Mouse (Mus musculus): Measurements from ENCODE around the gene Srrm4. TPM values are rescaled to one million over a fixed set of nuclear protein-coding genes. Genes with fewer than 3 reads are reported as not detected.

Srrm4 gene
- polyA plus RNA-seq, 1 experiment from 2014 or later: 20.8 TPM

DNA sequence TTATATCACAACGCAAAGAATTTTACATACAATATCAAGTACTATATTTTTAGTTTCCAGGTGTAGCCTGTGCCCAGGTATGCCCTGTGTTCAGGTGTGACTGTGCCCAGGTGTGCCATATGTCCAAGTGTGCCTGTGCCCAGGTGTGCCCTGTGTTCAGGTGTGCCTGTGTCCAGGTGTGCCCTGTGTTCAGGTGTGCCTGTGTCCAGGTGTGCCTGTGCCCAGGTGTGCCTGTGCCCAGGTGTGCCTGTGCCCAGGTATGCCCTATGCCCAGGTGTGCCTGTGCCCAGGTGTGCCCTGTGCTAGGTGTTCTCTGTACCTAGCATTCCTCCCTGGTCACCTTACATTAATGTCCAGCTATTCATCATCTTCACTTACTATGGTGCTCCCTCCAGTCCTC, 185.7 kb downstream of the Srrm4 start:
- Histone ChIP-seq H3K9me3 (ENCODE audit: control insufficient read depth, low read length) (no peaks in the 10 kb centered on the region), H3K4me1 (ENCODE audit: control insufficient read depth, insufficient read depth, low read length) (peaks cover 9% of the 10 kb centered on the region; the same call in 1 of the 2 replicates), H3K36me3 (ENCODE audit: control insufficient read depth, insufficient read depth, low read length) (no peaks in the 10 kb centered on the region), H3K4me2 (ENCODE audit: low read depth, low read length) (no peak overlapping the region), H3K27me3 (ENCODE audit: control insufficient read depth, insufficient read depth, low read length) (no peaks in the 10 kb centered on the region), H3K4me3 (ENCODE audit: low read depth, low read length) (no peak overlapping the region), H3K27ac (ENCODE audit: low read depth, low read length) (no peak overlapping the region), H3K9ac (replicated peaks; ENCODE audit: low read depth, low read length) (no peak overlapping the region)
- ATAC-seq (ENCODE audit: low read depth): no peak
- WGBS: 100% methylated on average over 1 of the region's 1 CpGs

GRCm38 (mm10) chr5:116404063-116404462, 187.6 kb downstream of the Srrm4 start:
- no peak overlapping the region for H3K4me3 ChIP-seq (ENCODE audit: low read depth, low read length)
- no peaks in the 10 kb centered on the region for H3K4me1 ChIP-seq (ENCODE audit: control insufficient read depth, insufficient read depth, low read length)
- no peak overlapping the region for H3K9ac ChIP-seq (replicated peaks; ENCODE audit: low read depth, low read length)
- 93% methylated on average over 2 of the region's 2 CpGs for WGBS
- no peak overlapping the region for H3K4me2 ChIP-seq (ENCODE audit: low read depth, low read length)
- H3K27ac ChIP-seq (ENCODE audit: low read depth, low read length): no peak overlapping the region
- no peaks in the 10 kb centered on the region for H3K27me3 ChIP-seq (ENCODE audit: control insufficient read depth, insufficient read depth, low read length)
- H3K36me3 ChIP-seq (ENCODE audit: control insufficient read depth, insufficient read depth, low read length): no peaks in the 10 kb centered on the region
- ATAC-seq (ENCODE audit: low read depth): no peak
- H3K9me3 ChIP-seq (ENCODE audit: control insufficient read depth, low read length): no peaks in the 10 kb centered on the region

- Histone ChIP-seq H3K27ac (ENCODE audit: low read depth, low read length) (no peak overlapping the region), H3K9ac (replicated peaks; ENCODE audit: low read depth, low read length) (no peak overlapping the region), H3K4me1 (ENCODE audit: control insufficient read depth, insufficient read depth, low read length) (no peaks in the 10 kb centered on the region), H3K9me3 (ENCODE audit: control insufficient read depth, low read length) (no peaks in the 10 kb centered on the region), H3K4me2 (ENCODE audit: low read depth, low read length) (no peak overlapping the region), H3K27me3 (ENCODE audit: control insufficient read depth, insufficient read depth, low read length) (no peaks in the 10 kb centered on the region), H3K4me3 (ENCODE audit: low read depth, low read length) (no peak overlapping the region), H3K36me3 (ENCODE audit: control insufficient read depth, insufficient read depth, low read length) (no peaks in the 10 kb centered on the region)
- WGBS: 83% methylated on average over 3 of the region's 3 CpGs
- no peak for ATAC-seq (ENCODE audit: low read depth)
Observed at GRCm38 (mm10) chr5:116400801-116401200, 190.8 kb downstream of the Srrm4 start.

GRCm38 (mm10) chr5:116400042-116400730, 191.4 kb downstream of the Srrm4 start:
- ATAC-seq (ENCODE audit: low read depth): no peak
- Histone ChIP-seq H3K9ac (replicated peaks; ENCODE audit: low read depth, low read length) (no peak overlapping the region), H3K9me3 (ENCODE audit: control insufficient read depth, low read length) (no peaks in the 10 kb centered on the region), H3K4me3 (ENCODE audit: low read depth, low read length) (no peak overlapping the region), H3K27ac (ENCODE audit: low read depth, low read length) (no peak overlapping the region), H3K4me1 (ENCODE audit: control insufficient read depth, insufficient read depth, low read length) (no peaks in the 10 kb centered on the region), H3K4me2 (ENCODE audit: low read depth, low read length) (no peak overlapping the region), H3K27me3 (ENCODE audit: control insufficient read depth, insufficient read depth, low read length) (no peaks in the 10 kb centered on the region), H3K36me3 (ENCODE audit: control insufficient read depth, insufficient read depth, low read length) (no peaks in the 10 kb centered on the region)
- 76% methylated on average over 8 of the region's 8 CpGs for WGBS

GRCm38 (mm10) chr5:116396104-116396503, 195.5 kb downstream of the Srrm4 start:
- H3K4me3 ChIP-seq (ENCODE audit: low read depth, low read length): no peak overlapping the region
- H3K9ac ChIP-seq (replicated peaks; ENCODE audit: low read depth, low read length): no peak overlapping the region
- H3K4me2 ChIP-seq (ENCODE audit: low read depth, low read length): no peak overlapping the region
- H3K4me1 ChIP-seq (ENCODE audit: control insufficient read depth, insufficient read depth, low read length): no peaks in the 10 kb centered on the region
- WGBS: 83% methylated on average over 5 of the region's 5 CpGs
- ATAC-seq (ENCODE audit: low read depth): no peak
- H3K27me3 ChIP-seq (ENCODE audit: control insufficient read depth, insufficient read depth, low read length): no peaks in the 10 kb centered on the region
- H3K9me3 ChIP-seq (ENCODE audit: control insufficient read depth, low read length): no peaks in the 10 kb centered on the region
- H3K27ac ChIP-seq (ENCODE audit: low read depth, low read length): no peak overlapping the region
- no peaks in the 10 kb centered on the region for H3K36me3 ChIP-seq (ENCODE audit: control insufficient read depth, insufficient read depth, low read length)

DNA sequence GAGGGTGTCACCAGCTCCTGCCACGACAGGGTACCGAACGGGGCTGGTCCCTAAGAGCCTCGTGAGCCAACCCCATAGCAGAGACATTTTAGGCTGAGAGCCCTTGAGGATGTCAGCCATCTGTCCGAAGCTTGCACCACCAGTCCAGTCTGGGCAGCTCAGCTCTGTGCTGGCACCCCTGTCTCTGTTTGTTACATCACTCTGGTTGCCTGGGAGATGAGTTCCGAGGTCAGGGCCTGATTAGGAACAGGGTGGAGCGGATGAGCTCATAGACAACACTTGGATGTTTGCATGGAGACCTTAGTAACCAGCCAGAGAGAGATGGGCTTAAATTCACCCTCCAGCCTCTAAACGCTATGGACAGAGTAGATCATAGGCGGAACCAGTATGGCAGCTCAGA, 199.0 kb downstream of the Srrm4 start:
- no peaks in the 10 kb centered on the region for H3K9me3 ChIP-seq (ENCODE audit: control insufficient read depth, low read length)
- WGBS: 83% methylated on average over 9 of the region's 9 CpGs
- no peaks in the 10 kb centered on the region for H3K4me1 ChIP-seq (ENCODE audit: control insufficient read depth, insufficient read depth, low read length)

GRCm38 (mm10) chr5:116389856-116390542, 201.6 kb downstream of the Srrm4 start:
- no peak overlapping the region for H3K4me2 ChIP-seq (ENCODE audit: low read depth, low read length)
- ATAC-seq (ENCODE audit: low read depth): no peak
- no peaks in the 10 kb centered on the region for H3K4me1 ChIP-seq (ENCODE audit: control insufficient read depth, insufficient read depth, low read length)
- no peak overlapping the region for H3K27ac ChIP-seq (ENCODE audit: low read depth, low read length)
- no peaks in the 10 kb centered on the region for H3K27me3 ChIP-seq (ENCODE audit: control insufficient read depth, insufficient read depth, low read length)
- WGBS: 74% methylated on average over 15 of the region's 15 CpGs
- H3K36me3 ChIP-seq (ENCODE audit: control insufficient read depth, insufficient read depth, low read length): no peaks in the 10 kb centered on the region
- H3K4me3 ChIP-seq (ENCODE audit: low read depth, low read length): no peak overlapping the region
- H3K9me3 ChIP-seq (ENCODE audit: control insufficient read depth, low read length): no peaks in the 10 kb centered on the region
- H3K9ac ChIP-seq (replicated peaks; ENCODE audit: low read depth, low read length): no peak overlapping the region

More for the DNA sequence above, 199.0 kb downstream of the Srrm4 start:
- Histone ChIP-seq H3K4me2 (ENCODE audit: low read depth, low read length) (no peak overlapping the region), H3K36me3 (ENCODE audit: control insufficient read depth, insufficient read depth, low read length) (no peaks in the 10 kb centered on the region), H3K27ac (ENCODE audit: low read depth, low read length) (no peak overlapping the region), H3K4me3 (ENCODE audit: low read depth, low read length) (no peak overlapping the region), H3K9ac (replicated peaks; ENCODE audit: low read depth, low read length) (no peak overlapping the region), H3K27me3 (ENCODE audit: control insufficient read depth, insufficient read depth, low read length) (no peaks in the 10 kb centered on the region)
- no peak for ATAC-seq (ENCODE audit: low read depth)

GRCm38 (mm10) chr5:116389321-116389720, 202.3 kb downstream of the Srrm4 start:
- H3K4me2 ChIP-seq (ENCODE audit: low read depth, low read length): no peak overlapping the region
- no peaks in the 10 kb centered on the region for H3K9me3 ChIP-seq (ENCODE audit: control insufficient read depth, low read length)
- H3K9ac ChIP-seq (replicated peaks; ENCODE audit: low read depth, low read length): no peak overlapping the region
- H3K4me1 ChIP-seq (ENCODE audit: control insufficient read depth, insufficient read depth, low read length): no peaks in the 10 kb centered on the region
- H3K4me3 ChIP-seq (ENCODE audit: low read depth, low read length): no peak overlapping the region
- no peaks in the 10 kb centered on the region for H3K27me3 ChIP-seq (ENCODE audit: control insufficient read depth, insufficient read depth, low read length)
- WGBS: 82% methylated on average over 4 of the region's 4 CpGs
- H3K27ac ChIP-seq (ENCODE audit: low read depth, low read length): no peak overlapping the region
- ATAC-seq (ENCODE audit: low read depth): no peak
- no peaks in the 10 kb centered on the region for H3K36me3 ChIP-seq (ENCODE audit: control insufficient read depth, insufficient read depth, low read length)

Measured in neural tube, embryonic 14.5 days (tissue).